Mouse (Mus musculus) G1E (cell line): ENCODE measurements around the gene Ncbp2. TPM values are rescaled to one million over a fixed set of nuclear protein-coding genes. Genes with fewer than 3 reads are reported as not detected.

ENCODE experiments used
- ATAC-seq: 2 replicates; pipeline ENCODE4 v1.8.0; 2016; ENCODE audit warnings: mild to moderate bottlenecking; ENCODE audit not compliant: insufficient number of reproducible peaks, poor library complexity, low FRiP score, severe bottlenecking; ENCODE audit errors: extremely low read depth
- DNase-seq: peaks from one replicate; pipeline ENCODE4 v3.0.0; 2012; ENCODE audit warnings: low spot score
- H3K27me3 ChIP-seq: 2 replicates; pipeline ENCODE4 v1.6.1; 2012; ENCODE audit warnings: mild to moderate bottlenecking, low read length, inconsistent platforms; ENCODE audit not compliant: insufficient read depth
- H3K36me3 ChIP-seq: replicated peaks from 2 replicates; pipeline ENCODE3; 2012; ENCODE audit warnings: mild to moderate bottlenecking, inconsistent platforms
- H3K4me1 ChIP-seq: 2 replicates; pipeline ENCODE4 v1.6.1; 2012; ENCODE audit warnings: low read depth, low read length, inconsistent platforms, mixed read lengths; ENCODE audit not compliant: insufficient read depth
- H3K4me3 ChIP-seq: 2 replicates; pipeline ENCODE4 v1.5.1; 2012; ENCODE audit warnings: low read depth, mild to moderate bottlenecking, inconsistent platforms, low read length, moderate library complexity, mixed read lengths
- H3K9me3 ChIP-seq: replicated peaks from 2 replicates; pipeline ENCODE4 v1.6.1; 2012; ENCODE audit warnings: inconsistent platforms
- CTCF ChIP-seq: IDR thresholded peaks from 2 replicates; pipeline ENCODE4 v1.5.1; 2012; ENCODE audit warnings: low read depth, low read length, inconsistent platforms, mixed read lengths
- GATA1 ChIP-seq: IDR thresholded peaks from 2 replicates; pipeline ENCODE4 v1.6.1; 2012; ENCODE audit warnings: borderline replicate concordance, low read length, inconsistent platforms, mixed read lengths
- GATA2 ChIP-seq: IDR thresholded peaks from 2 replicates; pipeline ENCODE4 v1.6.1; 2012; ENCODE audit warnings: low read depth, low read length, inconsistent platforms, borderline replicate concordance
- POLR2AphosphoS5 ChIP-seq: IDR thresholded peaks from 2 replicates; pipeline ENCODE4 v1.6.1; 2012; ENCODE audit warnings: low read depth, low read length, inconsistent platforms; ENCODE audit not compliant: insufficient replicate concordance
- TAL1 ChIP-seq: conservative IDR thresholded peaks from 2 replicates; pipeline ENCODE4 v1.6.1; 2012; ENCODE audit warnings: low read depth, low read length, inconsistent platforms, mixed read lengths
- polyA plus RNA-seq: library from polyadenylated mRNA; stranded (reverse); fragments of >175 nt; gene quantifications from 2 replicates; pipeline ENCODE4 v1.2.3, GENCODE M21; 2012
- total RNA-seq, 2 experiments: library from RNA; stranded (forward) in 1 of 2; stranded (reverse) in 1 of 2; fragments of 200-1000 nt in 1 of 2; fragments of >200 nt in 1 of 2; fragmentation: Nextera tagmentation in 1 of 2; gene quantifications; 2 replicates each; pipeline ENCODE4 v1.2.3; 2014 to 2017

Ncbp2 gene
- 33.9 and 38.7 TPM in 2 replicates for total RNA-seq (2014; fragmentation: Nextera tagmentation)
- 52.5 and 64.4 TPM in 2 replicates for total RNA-seq (2017)
- 102 and 110 TPM in 2 replicates for polyA plus RNA-seq

DNA sequence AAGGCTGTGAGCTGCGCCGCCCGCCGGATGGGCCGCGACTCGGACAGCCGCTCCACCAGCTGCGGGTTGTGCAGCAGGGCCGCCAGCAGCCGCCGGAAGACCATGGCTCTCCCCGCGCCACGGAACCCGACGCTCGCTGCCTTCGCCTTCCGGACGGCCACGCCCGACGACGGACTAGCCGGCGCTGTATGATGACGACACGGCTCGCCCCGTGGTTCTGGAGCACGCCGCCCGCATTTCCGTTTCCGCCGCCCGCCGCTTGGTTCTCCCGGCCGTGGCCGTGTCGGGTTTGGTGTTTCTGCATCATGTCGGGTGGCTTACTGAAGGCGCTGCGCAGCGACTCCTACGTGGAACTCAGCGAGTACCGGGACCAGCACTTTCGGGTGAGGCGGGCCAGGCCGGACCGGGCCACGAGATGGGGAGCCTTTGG lies at the start of gene Ncbp2, which contains the start of gene 0610012G03Rik:
Ncbp2 (plus strand) TSS at position 169 of the 430 bp plus-strand sequence.
0610012G03Rik (minus strand) TSS at position 150 of the 430 bp plus-strand sequence.
- Histone ChIP-seq H3K4me1 (peaks cover 52% of the 10 kb centered on the region), H3K9me3 (no peaks in the 10 kb centered on the region), H3K27me3 (no peaks in the 10 kb centered on the region), H3K4me3 (peak within 1 kb of the TSS; percentile 98), H3K36me3 (peaks cover 67% of the 10 kb centered on the region)
- ATAC-seq = peak; percentile 47
- TF ChIP-seq GATA1 (no peak), POLR2AphosphoS5 (no peak), GATA2 (no peak), CTCF (no peak), TAL1 (no peak)
- DNase-seq = peak; percentile 84

DNA sequence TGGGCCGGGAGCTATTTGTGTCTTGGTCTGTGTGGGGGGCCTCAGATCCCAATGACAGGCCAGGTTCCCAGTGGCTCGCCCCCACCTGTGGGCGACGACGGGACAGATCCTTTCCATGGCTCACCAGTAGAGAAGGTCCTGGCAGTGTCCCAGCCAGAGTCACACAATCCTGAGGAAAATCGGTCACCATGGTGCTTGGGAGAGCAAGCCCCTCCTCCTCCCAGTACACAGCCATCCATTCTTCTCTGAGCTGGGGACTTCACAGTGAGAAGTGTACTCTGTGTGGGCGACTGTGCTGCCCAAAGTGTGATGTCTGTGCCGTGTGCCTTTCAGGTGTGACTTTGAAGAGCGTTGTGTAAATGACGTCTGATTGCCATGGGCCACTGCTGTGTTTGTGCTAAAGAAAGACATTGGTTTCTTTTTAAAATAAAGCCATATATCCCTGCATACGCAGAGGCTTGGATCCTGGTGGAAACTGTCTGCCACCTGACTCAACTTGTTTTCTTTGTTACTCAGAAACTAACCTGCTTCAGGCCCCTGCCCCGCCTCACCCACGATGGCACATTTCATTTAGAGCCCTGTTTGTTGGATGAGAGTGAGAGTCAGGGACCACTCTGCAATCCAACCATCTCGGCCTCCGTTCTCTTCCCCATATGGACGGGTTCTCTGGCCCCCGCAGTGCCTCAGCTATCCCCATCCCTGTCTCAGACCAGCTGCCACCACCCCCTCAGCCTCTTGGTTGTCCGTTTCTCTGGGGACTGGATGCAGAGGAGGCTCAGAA lies 49.6 kb upstream of the Ncbp2 start:
- no peaks in the 10 kb centered on the region; the same call in 1 of the 2 replicates for H3K9me3 ChIP-seq
- no peak for TF ChIP-seq GATA2
- H3K27me3 ChIP-seq = peaks cover 29% of the 10 kb centered on the region
- H3K4me1 ChIP-seq = no peaks in the 10 kb centered on the region
- H3K36me3 ChIP-seq = no peaks in the 10 kb centered on the region
- ATAC-seq = no peak
- DNase-seq = no peak
- no peak overlapping the region for H3K4me3 ChIP-seq

DNA sequence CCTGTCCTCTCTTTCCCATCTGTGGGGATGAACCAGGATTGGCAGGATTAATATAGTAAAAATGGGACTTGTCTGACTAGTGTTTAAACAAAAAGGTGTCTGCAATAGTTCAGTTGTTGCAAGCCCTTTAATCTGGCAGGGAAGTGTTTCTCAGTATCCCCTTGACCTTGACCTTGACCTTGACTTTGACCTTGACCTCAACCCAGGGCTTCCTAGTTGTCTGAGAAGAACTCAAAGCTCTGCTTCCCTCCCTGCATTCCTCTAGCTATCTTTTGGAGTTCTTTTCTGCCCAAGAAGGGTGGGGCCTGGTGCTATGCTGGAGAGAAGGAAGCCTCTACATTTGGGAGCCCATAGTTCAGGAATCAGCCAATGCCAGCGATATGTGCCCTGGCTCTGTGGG lies 46.4 kb upstream of the Ncbp2 start:
- Histone ChIP-seq H3K4me3 (no peak overlapping the region), H3K27me3 (peaks cover 17% of the 10 kb centered on the region), H3K4me1 (no peaks in the 10 kb centered on the region), H3K36me3 (no peaks in the 10 kb centered on the region), H3K9me3 (no peaks in the 10 kb centered on the region; the same call in 1 of the 2 replicates)
- DNase-seq (no peak), ATAC-seq (no peak)
- no peak for TF ChIP-seq TAL1
- no peak for TF ChIP-seq GATA1
- TF ChIP-seq POLR2AphosphoS5 = no peak
- TF ChIP-seq GATA2 = no peak
- TF ChIP-seq CTCF = no peak

DNA sequence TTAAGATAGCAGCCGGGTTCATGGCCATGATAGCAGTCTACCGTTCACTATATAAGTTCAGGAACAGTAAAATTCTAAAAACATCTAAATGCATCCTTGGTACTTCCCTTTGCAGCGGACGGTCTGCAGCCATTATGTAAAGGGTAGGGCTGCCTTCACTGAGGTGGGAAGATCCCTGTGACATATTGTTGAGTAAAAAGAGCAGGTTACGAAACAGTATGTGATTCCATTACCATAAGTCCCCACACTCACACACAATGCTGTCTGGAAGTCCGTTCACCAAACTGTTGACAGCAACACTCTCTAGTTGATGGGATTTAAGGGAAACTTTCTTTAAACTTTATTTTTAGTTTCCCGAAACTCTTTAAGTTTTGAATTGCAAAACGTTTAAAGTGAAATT lies 45.1 kb upstream of the Ncbp2 start:
- Histone ChIP-seq H3K9me3 (no peaks in the 10 kb centered on the region; the same call in 1 of the 2 replicates), H3K4me1 (no peaks in the 10 kb centered on the region), H3K27me3 (peaks cover 12% of the 10 kb centered on the region), H3K4me3 (no peak overlapping the region), H3K36me3 (no peaks in the 10 kb centered on the region)
- DNase-seq (no peak), ATAC-seq (no peak)
- TF ChIP-seq CTCF (no peak), POLR2AphosphoS5 (no peak), GATA2 (no peak), TAL1 (no peak), GATA1 (no peak)

DNA sequence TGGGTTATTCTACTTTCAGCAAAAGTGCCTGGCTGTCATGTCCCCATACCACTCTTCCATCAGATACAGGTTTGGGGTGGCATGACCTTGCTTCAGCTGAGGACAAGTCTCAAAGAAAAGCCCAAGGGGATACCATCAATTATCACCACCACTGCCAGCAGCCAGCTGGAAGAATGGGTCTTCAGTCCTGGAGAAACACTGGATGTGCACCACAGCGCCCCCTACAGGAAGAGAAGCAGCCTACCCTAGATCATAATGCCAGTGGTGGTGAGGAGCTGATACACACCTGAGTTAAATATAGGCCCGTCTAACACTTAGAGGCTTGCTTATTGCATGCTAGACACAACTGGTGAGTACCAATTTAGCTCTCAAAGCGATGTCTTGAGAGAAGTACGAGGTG lies 43.0 kb upstream of the Ncbp2 start:
- no peak for DNase-seq
- ATAC-seq = no peak
- TF ChIP-seq GATA2 (no peak), CTCF (peak; percentile 71)

DNA sequence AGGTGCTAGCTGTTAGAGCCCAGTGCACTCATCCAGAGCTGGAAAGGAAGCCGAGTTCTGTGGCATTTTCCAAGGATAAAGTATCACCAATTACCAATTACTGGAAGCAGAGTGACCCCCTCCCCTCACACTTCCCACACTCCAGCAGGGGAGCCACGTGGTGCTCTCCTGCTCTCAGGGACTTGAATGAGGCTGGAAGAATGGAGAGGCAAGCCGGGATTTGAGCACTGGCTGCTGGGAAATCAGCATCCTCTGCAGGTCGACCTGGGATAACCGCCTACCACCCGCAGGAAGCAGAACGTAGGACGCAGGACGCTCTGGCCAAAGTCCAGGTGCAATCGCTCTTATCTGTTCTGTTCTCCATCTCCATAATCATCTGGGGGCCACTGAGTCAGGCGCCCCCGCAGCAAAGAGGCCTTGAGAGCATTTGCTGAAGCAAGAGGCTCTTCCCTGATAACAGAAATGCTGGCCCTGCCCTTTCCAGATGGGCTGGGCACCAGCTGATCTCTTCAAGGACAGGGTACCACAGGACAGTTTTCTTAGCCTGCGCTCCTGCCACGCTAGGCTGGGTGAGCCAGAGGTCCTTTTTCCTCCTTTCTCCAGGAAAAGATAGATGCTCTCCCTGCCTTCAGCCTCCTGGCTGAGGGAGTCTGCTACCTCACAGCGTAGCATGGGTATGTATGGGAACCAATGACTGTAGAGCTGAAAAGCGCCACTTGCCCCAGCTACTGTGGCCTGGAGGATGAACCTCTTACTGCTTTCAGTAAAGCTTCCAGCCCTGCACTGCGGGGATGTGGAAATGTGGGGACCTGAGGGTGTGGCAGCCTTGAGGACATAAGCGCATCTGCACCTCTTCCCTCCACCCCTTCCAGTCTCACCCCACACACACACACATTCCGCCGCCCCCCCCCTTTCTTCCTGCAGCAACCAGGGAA lies 42.2 kb upstream of the Ncbp2 start:
- Histone ChIP-seq H3K4me3 (no peak overlapping the region), H3K9me3 (no peaks in the 10 kb centered on the region), H3K4me1 (no peaks in the 10 kb centered on the region), H3K27me3 (peaks cover 17% of the 10 kb centered on the region; the same call in 1 of the 2 replicates), H3K36me3 (no peaks in the 10 kb centered on the region)
- ATAC-seq (no peak), DNase-seq (no peak)
- TF ChIP-seq TAL1 (no peak), GATA1 (no peak), GATA2 (no peak), POLR2AphosphoS5 (no peak), CTCF (no peak)

More for the DNA sequence above, 43.0 kb upstream of the Ncbp2 start:
- Histone ChIP-seq H3K4me3 (no peak overlapping the region), H3K36me3 (no peaks in the 10 kb centered on the region), H3K4me1 (no peaks in the 10 kb centered on the region), H3K27me3 (peaks cover 14% of the 10 kb centered on the region; the same call in 1 of the 2 replicates), H3K9me3 (no peaks in the 10 kb centered on the region)
